Mouse (Mus musculus): ENCODE data around the gene Fbxw4. TPM values are rescaled to one million over a fixed set of nuclear protein-coding genes. Genes with fewer than 3 reads are reported as not detected.

Gene Fbxw4
- polyA plus RNA-seq, 1 experiment from 2014 or later = 5.9 TPM

GRCm38 (mm10) chr19:45580235-45580634 is 79.9 kb downstream of the Fbxw4 start:
- no peak for ATAC-seq (replicated peaks; ENCODE audit: low FRiP score, low read depth)
- no peak for TF ChIP-seq CTCF (IDR thresholded peaks at IDR 0.05; ENCODE audit: low read depth)

GRCm38 (mm10) chr19:45579416-45579815 is 80.7 kb downstream of the Fbxw4 start:
- TF ChIP-seq CTCF (IDR thresholded peaks at IDR 0.05; ENCODE audit: low read depth) = no peak
- Histone ChIP-seq H3K9me3 (replicated peaks; ENCODE audit: low read length) (no peaks in the 10 kb centered on the region), H3K27me3 (ENCODE audit: insufficient read depth, low read length) (no peaks in the 10 kb centered on the region), H3K4me3 (replicated peaks; ENCODE audit: low read depth, low read length) (no peak overlapping the region), H3K9ac (ENCODE audit: low read depth, low read length) (no peak overlapping the region), H3K4me2 (ENCODE audit: low read length) (no peak overlapping the region), H3K27ac (no peak overlapping the region), H3K4me1 (replicated peaks; ENCODE audit: insufficient read depth, low read length) (peaks cover 4% of the 10 kb centered on the region; the same call in 1 of the 2 replicates), H3K36me3 (ENCODE audit: insufficient read depth, low read length) (peaks cover 27% of the 10 kb centered on the region)
- WGBS = 93% methylated on average over 7 of the region's 7 CpGs
- ATAC-seq (replicated peaks; ENCODE audit: low FRiP score, low read depth) = no peak
- no peak for DNase-seq (ENCODE audit: low spot score)

More at GRCm38 (mm10) chr19:45580235-45580634, 79.9 kb downstream of the Fbxw4 start:
- DNase-seq (ENCODE audit: low spot score) = no peak
- Histone ChIP-seq H3K4me1 (replicated peaks; ENCODE audit: insufficient read depth, low read length) (peaks cover 4% of the 10 kb centered on the region; the same call in 1 of the 2 replicates), H3K4me2 (ENCODE audit: low read length) (no peak overlapping the region), H3K27me3 (ENCODE audit: insufficient read depth, low read length) (no peaks in the 10 kb centered on the region), H3K9me3 (replicated peaks; ENCODE audit: low read length) (no peaks in the 10 kb centered on the region), H3K9ac (ENCODE audit: low read depth, low read length) (no peak overlapping the region), H3K36me3 (ENCODE audit: insufficient read depth, low read length) (peaks cover 27% of the 10 kb centered on the region), H3K27ac (no peak overlapping the region), H3K4me3 (replicated peaks; ENCODE audit: low read depth, low read length) (no peak overlapping the region)
- WGBS = 69% methylated on average over 12 of the region's 12 CpGs

GRCm38 (mm10) chr19:45578976-45579375 is 81.1 kb downstream of the Fbxw4 start:
- Histone ChIP-seq H3K4me1 (replicated peaks; ENCODE audit: insufficient read depth, low read length) (peaks cover 4% of the 10 kb centered on the region; the same call in 1 of the 2 replicates), H3K27me3 (ENCODE audit: insufficient read depth, low read length) (no peaks in the 10 kb centered on the region), H3K4me2 (ENCODE audit: low read length) (no peak overlapping the region), H3K4me3 (replicated peaks; ENCODE audit: low read depth, low read length) (no peak overlapping the region), H3K36me3 (ENCODE audit: insufficient read depth, low read length) (peaks cover 27% of the 10 kb centered on the region), H3K9ac (ENCODE audit: low read depth, low read length) (no peak overlapping the region), H3K9me3 (replicated peaks; ENCODE audit: low read length) (no peaks in the 10 kb centered on the region), H3K27ac (no peak overlapping the region)
- DNase-seq (ENCODE audit: low spot score) (no peak), ATAC-seq (replicated peaks; ENCODE audit: low FRiP score, low read depth) (no peak)
- WGBS = 84% methylated on average over 12 of the region's 12 CpGs
- no peak for TF ChIP-seq CTCF (IDR thresholded peaks at IDR 0.05; ENCODE audit: low read depth)

GRCm38 (mm10) chr19:45577141-45577750 is 82.9 kb downstream of the Fbxw4 start:
- no peak for DNase-seq (ENCODE audit: low spot score)
- Histone ChIP-seq H3K27me3 (ENCODE audit: insufficient read depth, low read length) (no peaks in the 10 kb centered on the region), H3K4me1 (replicated peaks; ENCODE audit: insufficient read depth, low read length) (peaks cover 1% of the 10 kb centered on the region; the same call in 1 of the 2 replicates), H3K4me2 (ENCODE audit: low read length) (no peak overlapping the region), H3K27ac (no peak overlapping the region), H3K4me3 (replicated peaks; ENCODE audit: low read depth, low read length) (no peak overlapping the region), H3K9me3 (replicated peaks; ENCODE audit: low read length) (no peaks in the 10 kb centered on the region), H3K9ac (ENCODE audit: low read depth, low read length) (no peak overlapping the region), H3K36me3 (ENCODE audit: insufficient read depth, low read length) (peaks cover 27% of the 10 kb centered on the region)
- ATAC-seq (replicated peaks; ENCODE audit: low FRiP score, low read depth) = no peak
- 67% methylated on average over 14 of the region's 14 CpGs for WGBS
- no peak for TF ChIP-seq CTCF (IDR thresholded peaks at IDR 0.05; ENCODE audit: low read depth)

GRCm38 (mm10) chr19:45575632-45576001 is 84.5 kb downstream of the Fbxw4 start:
- Histone ChIP-seq H3K4me2 (ENCODE audit: low read length) (no peak overlapping the region), H3K9ac (ENCODE audit: low read depth, low read length) (no peak overlapping the region), H3K27me3 (ENCODE audit: insufficient read depth, low read length) (no peaks in the 10 kb centered on the region), H3K4me1 (replicated peaks; ENCODE audit: insufficient read depth, low read length) (no peaks in the 10 kb centered on the region; the same call in 1 of the 2 replicates), H3K4me3 (replicated peaks; ENCODE audit: low read depth, low read length) (no peak overlapping the region), H3K27ac (no peak overlapping the region), H3K36me3 (ENCODE audit: insufficient read depth, low read length) (peaks cover 27% of the 10 kb centered on the region), H3K9me3 (replicated peaks; ENCODE audit: low read length) (no peaks in the 10 kb centered on the region)
- no peak for ATAC-seq (replicated peaks; ENCODE audit: low FRiP score, low read depth)
- no peak for TF ChIP-seq CTCF (IDR thresholded peaks at IDR 0.05; ENCODE audit: low read depth)
- 34% methylated on average over 8 of the region's 8 CpGs for WGBS
- no peak for DNase-seq (ENCODE audit: low spot score)

GRCm38 (mm10) chr19:45574941-45575631 is 85.0 kb downstream of the Fbxw4 start:
- Histone ChIP-seq H3K9ac (ENCODE audit: low read depth, low read length) (no peak overlapping the region), H3K27me3 (ENCODE audit: insufficient read depth, low read length) (no peaks in the 10 kb centered on the region), H3K27ac (no peak overlapping the region), H3K4me3 (replicated peaks; ENCODE audit: low read depth, low read length) (no peak overlapping the region), H3K4me1 (replicated peaks; ENCODE audit: insufficient read depth, low read length) (no peaks in the 10 kb centered on the region; the same call in 1 of the 2 replicates), H3K4me2 (ENCODE audit: low read length) (no peak overlapping the region), H3K36me3 (ENCODE audit: insufficient read depth, low read length) (peaks cover 27% of the 10 kb centered on the region), H3K9me3 (replicated peaks; ENCODE audit: low read length) (no peaks in the 10 kb centered on the region)
- 47% methylated on average over 19 of the region's 19 CpGs for WGBS
- no peak for ATAC-seq (replicated peaks; ENCODE audit: low FRiP score, low read depth)
- TF ChIP-seq CTCF (IDR thresholded peaks at IDR 0.05; ENCODE audit: low read depth) = no peak
- no peak for DNase-seq (ENCODE audit: low spot score)
